Mouse (Mus musculus): ENCODE data around the gene Fhod1. TPM values are rescaled to one million over a fixed set of nuclear protein-coding genes. Genes with fewer than 3 reads are reported as not detected.

Fhod1 gene
- total RNA-seq (2021), result 1 to 10 TPM; 2.6 to 3.4 TPM
- long read RNA-seq, experiment 1, partial matches to known transcripts, result 1 of 1 reads
- long read RNA-seq, experiment 1, other reads (novel, unspliced or antisense), result 0 of 1 reads
- long read RNA-seq, experiment 2, result 0 reads

DNA sequence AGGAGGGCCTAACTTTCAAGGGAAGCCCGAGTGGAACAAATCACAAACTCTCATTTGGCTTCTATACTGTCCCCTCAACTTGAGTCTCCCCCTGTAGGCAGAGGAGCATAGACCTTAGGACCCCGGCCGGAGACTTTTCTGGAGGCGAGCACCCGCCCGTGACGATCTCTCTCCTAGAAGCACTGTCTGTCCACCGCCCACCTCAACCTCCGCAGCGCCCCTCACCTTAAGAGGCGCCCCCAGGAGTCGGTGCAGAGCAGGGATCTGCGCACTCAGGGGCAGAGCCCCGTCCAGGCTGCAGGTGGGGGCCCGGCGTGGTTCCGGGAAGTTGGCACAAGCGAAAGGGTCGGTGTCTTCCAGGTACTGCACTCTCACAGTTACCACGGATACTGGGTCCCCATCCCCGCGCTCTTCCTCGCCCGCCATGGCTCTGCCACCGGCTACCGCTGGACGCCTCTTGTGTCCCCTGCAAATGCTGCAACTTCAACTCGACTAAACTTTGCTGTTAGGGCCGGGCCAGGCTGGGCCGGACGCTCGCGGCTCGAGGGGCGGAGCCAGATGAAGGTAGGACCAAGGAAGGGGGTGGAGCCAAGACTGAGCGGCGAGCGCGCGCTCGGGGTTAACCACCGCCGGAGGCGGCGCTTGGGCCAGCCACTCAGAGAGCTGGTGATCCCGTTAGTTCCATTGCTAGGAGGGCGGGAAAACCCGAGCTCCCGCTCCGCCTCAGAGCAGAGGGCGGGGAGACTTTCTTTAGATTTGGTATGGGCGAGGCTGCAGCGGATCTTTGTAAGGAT is at the start of gene Fhod1:
Gene Fhod1, minus strand, starts transcription at position 526 of the 794 bp plus-strand sequence.
- peak; percentile 67 to 86 for DNase-seq (ENCODE audit: low spot score in 2 of 2)

DNA sequence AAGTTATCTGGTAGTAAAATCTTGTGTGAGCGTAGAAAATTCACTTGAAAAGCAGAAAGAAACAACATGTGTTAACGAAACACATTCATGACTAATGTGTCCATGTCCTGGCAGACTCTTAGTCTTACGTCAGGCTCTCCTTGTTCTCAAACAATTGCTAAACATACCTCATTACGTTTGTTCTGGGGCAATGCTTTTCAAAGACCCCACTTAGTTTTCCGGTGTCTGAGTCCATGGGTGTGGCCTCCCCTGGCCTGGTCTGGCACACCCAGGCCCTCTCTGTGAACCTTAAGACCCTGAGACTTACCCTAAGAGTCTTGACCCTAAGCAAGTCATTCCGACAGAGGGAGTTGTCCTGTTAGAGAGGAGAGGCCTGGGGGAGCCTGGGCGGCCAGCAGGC is 46.2 kb upstream of the Fhod1 start:
- no peak for DNase-seq (ENCODE audit: low spot score in 2 of 2)

DNA sequence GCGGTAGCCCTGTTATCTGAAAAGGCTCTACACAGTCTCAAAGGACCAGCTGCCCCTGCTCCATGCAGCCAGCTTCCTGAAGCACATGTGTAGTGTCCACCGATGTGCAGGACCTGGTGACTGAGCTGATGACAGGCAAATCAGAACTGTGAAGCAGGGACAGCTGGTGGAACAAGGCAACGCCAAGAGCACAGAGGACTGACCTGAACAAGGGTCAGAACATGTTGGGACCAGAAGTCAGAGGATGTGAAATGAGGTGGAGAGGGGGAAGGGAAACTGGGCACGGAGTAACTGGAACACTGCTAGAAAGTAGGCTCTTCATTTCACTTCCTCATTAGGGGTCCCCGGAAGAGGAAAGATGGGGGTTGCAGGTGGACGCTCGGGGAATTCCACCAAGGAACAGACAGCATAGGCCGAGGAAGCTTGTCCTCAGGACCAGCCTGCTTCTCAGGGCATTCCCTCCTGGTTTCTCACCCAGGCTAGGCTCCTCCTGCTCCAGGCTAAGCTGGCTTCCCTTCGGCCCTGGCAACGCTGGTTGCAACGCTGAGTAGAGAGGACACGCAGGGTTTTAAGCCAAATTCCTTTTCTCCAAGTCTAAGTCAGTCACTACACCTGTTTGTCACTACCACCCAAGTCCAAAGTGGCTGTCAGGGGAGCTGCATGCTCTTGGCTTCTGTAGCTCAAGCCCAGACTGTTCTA is 45.5 kb upstream of the Fhod1 start:
- no peak for DNase-seq (ENCODE audit: low spot score in 2 of 2)

DNA sequence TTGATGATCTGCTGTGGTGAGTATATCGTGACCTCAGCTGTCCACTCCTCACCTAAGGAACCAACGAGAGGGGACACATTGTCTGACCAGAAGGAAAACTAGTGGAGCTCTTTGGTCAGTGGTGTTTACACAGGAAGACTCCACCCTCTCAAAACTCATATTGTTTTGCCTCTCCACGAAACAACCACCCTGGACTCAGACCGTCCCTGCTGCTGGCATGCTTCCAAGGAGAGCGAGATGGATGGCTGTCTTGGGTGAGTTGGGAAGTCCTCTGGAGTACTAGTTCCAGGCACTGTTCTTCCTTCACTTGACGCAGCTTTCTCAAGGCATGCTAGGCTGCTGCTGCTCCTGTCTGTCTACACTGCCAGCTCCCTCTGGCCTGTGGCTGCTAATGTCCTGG is 41.3 kb upstream of the Fhod1 start:
- no peak for DNase-seq (ENCODE audit: low spot score in 2 of 2)

DNA sequence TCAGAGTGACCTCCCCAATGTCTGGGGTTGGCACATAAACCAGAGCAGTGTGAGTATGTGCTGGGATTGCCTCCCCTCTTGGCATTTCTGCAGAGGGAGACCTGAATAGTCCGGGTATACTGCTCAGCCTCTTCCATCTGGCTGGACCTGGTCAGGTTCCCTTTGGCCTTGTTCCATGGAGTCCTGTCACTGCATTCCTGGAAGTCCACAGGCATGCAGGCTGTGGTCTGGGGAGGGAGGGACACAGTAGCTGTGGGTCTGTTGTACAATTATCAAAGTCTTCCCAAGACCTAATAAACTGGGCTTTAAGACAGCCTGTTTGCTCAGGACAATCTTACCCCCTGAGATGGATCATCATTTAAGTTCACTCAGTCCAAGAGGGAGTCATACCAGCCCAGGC is 39.4 kb upstream of the Fhod1 start:
- no peak for DNase-seq (ENCODE audit: low spot score in 2 of 2)

DNA sequence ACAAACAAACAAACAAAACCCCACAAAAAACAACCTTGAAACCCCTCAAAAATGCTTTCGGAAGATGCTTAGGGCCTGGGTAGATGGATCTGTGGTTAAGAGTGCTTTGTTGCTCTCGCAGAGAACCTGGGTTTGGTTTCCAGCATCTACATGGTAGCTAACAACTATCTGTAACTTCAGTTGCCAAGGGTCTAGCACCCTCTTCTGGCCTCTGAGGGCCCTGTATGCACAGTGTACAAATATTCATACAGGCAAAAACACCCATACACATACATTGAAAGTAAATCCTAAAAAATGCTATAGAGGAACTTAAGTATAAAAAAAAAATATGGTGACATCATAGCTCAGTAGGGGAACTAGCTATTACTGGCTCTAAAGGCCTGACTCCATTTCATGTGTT is 36.3 kb upstream of the Fhod1 start:
- DNase-seq (ENCODE audit: low spot score in 2 of 2), result no peak

DNA sequence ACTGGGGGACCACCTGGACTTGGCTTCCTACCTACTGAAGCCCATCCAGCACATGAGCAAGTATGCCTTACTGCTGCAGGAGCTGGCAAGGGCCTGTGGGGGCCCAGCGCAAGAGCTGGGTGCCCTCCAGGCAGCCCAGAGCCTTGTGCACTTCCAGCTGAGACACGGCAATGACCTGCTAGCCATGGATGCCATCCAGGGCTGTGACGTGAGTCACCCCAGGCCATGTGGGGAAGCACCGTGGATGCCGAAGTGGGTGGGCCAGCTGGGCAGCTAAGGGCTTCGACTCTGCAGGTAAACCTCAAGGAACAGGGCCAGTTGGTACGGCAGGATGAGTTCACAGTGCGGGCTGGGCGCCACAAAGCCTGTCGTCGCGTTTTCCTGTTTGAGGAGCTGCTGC is 32.6 kb upstream of the Fhod1 start:
- DNase-seq (ENCODE audit: low spot score in 2 of 2), result no peak

DNA sequence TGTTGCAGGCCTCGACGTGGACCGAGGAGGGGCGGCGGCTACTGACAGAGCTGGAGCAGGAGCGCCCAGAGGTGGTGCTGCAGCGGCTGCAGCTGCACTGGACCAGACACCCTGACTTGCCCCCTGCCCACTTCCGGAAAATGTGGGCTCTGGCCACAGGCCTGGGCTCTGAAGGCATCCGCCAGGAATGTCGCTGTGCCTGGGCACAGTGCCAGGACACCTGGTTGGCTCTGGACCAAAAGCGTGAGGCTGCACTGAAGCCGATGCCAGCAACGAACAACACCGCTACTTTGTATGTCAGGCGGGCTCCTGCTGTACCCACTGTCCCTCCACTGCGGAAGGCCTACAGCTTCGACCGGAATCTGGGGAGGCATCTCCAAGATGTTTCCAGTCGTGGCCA is 30.9 kb upstream of the Fhod1 start:
- DNase-seq (ENCODE audit: low spot score in 2 of 2), result peak; percentile 25 to 40

DNA sequence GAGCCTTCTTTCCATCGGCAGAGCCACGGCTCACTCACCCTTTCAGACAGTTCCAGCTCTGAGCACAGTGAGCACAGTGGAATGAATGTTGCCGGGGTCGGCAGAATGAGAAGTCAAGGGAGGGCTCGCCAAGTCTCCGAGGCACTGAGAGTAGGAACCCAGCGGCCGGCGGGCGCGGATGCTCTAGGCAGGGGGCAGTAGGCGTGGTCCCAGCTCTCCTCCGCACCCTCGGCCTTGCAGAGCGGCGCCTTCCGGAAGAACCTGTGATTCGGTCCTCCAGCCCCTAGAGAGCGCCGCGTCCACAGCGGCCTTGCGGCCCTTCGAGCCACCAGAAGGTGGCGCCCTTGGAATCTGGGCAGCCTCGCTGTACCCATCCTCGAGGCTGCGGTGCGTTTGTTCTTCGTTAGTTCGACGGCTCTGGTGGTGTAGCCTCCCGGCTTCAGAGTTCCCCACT is 26.8 kb upstream of the Fhod1 start:
- DNase-seq (ENCODE audit: low spot score in 2 of 2), result no peak

DNA sequence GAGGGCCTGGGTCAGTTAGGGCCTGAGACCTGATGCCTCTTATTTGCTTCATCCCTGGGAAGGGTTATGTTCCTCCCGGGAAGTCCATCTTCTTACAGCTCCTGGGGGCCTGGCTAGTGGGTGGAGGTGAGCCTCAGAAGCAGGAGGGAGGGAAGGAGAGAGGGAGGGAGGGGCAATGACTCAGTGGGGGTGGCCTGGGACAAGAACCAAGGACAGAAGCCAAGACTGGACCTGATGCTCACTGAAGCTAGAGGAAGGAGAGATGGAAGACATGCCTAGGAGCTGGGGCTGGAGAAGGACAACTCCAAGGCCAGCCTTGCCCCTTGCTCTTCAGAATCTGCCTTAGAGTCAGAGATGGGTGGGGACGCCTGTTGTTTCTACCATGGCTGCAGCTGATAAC is 25.3 kb upstream of the Fhod1 start, which contains the start of gene Plekhg4:
Gene Plekhg4, plus strand, starts transcription at position 243 of the 400 bp plus-strand sequence.
- no peak for DNase-seq (ENCODE audit: low spot score in 2 of 2)

DNA sequence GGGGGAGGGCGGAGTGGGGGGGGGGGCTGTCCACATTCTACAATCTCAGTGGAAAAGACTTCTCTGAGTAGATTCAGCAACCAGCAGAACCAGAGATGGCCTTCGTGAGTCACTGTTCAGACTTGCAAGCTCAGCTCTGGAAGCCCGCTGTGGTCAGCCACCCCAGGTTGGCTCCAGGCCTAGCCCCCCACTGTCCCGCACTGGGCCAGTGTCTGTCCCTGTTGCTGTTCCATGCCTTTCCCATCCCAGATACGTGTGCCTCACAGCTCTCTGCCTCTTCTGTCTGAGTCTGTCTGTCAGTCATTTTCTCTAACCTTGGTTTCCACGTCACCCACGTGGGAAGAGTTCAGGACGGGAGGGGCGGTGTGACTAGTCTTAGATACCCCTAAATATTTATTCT is 24.7 kb upstream of the Fhod1 start:
- no peak for DNase-seq (ENCODE audit: low spot score in 2 of 2)

DNA sequence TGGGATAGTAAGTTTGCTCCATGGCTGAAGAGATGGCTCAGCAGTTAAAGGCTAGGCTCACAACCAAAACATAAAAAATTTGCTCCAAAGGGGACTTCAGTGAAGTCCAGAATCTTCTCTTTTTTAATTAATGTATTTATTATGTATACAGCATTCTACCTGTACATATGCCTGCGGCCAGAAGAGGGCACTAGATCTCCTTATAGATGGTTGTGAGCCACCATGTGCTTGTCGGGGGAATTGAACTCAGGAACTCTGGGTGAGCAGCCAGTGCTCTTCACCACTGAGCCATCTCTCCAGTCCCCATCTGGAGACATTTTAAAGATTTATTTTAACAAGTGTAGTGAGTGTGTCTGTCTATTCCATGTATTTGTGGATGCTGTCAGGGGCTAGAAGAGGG is 19.4 kb upstream of the Fhod1 start:
- DNase-seq (ENCODE audit: low spot score in 2 of 2), result no peak

DNA sequence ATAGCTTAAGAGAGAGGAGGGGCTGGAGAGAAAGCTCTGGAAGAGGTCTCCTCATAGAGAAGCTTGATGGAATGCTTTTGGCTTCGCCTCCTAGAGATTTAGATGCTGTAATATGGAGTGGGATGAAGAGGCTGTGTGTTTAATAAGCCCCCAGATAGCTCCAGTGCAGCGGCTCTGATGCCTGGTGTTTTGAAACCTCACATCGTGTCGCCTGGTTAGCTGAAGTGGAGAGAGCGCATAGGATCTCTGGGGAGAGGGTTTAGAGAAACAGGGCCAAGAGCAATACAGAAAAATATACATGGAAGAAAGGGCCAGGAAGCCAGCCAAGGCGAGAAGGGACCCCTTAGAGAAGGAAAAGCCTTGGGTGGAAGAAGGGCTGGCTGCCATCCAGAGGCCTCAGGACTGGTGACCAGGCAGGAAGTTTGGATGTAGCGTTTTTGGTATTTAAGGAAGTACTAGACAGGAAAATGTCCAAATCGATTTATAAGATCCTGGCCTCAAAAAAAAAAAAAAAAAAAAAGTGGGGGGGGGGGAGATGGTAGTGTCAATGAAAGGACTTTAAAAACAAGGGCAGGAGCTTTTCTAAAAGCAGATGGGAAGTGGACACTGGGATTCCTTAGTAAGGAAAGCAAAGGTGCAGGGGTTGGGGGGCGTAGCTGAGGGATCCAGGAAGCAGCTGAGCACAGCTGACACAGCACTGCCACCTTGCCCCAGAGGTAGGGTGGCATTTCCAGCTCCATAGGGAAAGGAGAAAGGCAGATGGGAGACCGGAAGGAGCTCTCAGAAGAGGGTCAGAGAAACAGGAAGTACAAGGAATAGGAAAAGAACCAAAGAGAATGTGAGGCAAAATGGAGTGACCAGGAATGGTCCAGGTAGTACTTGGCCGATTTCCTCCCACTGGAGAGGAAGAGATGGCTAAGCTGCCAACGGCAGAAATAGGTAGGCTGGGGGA is 14.3 kb upstream of the Fhod1 start:
- DNase-seq (ENCODE audit: low spot score in 2 of 2), result no peak

DNA sequence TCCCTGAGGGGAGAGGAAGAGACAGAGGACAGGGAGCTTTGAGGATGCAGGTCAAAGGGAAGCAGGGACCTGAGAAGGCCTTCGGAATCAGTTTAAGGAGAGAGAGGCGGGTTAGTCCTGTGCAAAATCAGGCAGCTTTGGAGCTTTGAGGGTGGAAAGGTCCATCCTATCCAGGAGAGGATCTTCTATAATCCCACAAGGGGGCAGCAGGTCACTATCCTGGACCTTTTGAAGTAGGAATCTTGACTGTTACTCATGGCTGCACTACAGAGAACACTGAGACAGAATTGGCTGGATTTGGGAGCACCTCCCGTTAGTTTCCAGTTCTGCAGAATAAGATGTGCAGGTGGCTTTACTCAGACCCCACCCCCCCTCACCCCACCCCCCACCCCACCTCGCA is 11.9 kb upstream of the Fhod1 start:
- no peak for DNase-seq (ENCODE audit: low spot score in 2 of 2)

DNA sequence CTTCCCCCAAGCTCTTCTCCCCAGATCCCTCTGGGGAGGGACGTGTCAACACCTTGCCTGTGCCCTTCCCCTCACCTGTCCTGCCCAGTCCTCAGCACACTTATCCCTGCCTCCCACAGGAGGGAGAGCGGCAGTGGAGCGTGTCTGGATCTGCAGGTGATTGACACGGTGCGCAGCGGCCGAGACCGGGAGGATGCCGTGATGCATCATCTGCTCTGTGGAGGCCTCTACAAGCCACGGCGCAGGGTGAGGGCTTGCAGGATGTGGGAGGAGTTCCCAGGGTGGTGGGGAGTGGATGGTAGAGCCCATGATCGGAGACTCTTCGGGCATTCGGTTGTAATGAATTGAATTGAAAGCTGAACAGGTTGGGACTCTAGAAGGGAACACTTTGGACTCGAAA is 11.5 kb upstream of the Fhod1 start:
- DNase-seq (ENCODE audit: low spot score in 2 of 2), result no peak

DNA sequence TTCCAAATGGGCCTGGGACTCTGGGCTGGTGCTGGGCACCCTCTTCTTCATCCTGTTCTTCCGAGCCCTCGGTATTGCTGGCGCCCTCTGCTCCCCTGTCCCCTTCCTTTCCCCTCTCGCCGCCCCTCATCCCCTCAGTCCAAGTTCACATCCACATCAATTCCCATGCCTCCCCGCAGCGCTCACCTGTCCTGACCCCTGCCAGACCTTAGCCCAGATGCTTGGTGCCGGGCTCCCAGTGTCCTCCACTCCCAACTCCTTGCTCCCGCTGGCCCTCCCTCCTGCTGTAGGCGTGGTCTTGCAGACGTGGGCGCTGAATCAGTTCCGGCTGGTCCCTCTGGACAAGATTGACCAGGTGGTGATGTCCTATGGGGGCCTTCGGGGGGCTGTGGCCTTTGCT is 8.9 kb upstream of the Fhod1 start:
- no peak for DNase-seq (ENCODE audit: low spot score in 2 of 2)

DNA sequence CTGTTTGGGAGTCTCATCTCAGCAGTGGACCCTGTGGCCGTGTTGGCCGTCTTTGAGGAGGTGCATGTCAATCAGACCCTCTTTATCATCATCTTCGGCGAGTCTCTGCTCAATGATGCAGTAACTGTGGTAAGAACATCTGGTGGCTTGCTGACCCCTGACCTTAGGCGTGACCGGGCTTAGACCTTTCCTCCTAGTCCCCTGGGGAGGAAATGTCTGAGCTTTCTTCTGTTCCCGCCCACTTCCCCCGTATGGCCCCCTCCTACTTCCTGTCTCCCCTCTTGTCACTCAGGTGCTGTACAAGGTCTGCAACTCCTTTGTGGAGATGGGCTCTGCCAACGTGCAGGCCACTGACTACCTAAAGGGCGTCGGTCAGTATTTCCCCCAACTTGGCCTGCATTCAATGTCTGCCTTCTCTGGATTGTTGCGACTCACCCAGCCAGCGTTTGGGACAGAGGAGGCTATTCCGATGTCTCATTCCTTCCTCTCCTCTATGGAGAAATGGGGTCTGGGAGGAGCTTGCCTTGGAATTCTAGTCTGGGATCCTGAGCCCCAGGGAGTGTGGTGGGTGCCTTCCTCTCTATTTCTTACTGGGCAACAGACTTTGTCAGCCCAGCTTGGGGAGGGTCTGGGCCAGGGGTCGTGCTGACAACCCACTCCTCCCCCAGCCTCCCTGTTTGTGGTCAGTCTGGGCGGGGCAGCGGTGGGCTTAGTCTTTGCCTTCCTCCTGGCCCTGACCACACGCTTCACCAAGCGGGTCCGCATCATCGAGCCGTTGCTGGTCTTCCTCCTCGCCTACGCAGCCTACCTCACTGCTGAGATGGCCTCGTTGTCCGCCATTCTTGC is 7.6 kb upstream of the Fhod1 start:
- no peak for DNase-seq (ENCODE audit: low spot score in 2 of 2)

DNA sequence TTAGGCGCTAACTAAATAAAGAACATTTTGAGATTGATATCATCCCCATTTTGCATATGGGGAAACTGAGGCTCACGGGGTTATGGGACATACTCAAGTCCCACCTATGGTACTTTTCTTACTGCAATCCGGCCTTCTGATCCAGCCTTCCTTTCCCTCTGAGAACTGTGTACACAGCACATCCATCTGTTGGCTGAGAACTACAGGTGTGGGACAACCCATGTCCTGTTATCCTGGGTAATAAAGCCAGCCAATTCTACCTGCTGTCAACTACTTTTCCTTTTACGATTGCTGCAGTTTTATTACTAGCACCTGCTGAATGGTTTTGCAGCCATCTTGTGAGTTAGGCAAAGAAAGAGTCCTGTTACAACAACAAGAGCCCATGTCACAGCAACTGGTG is 6.8 kb upstream of the Fhod1 start:
- DNase-seq (ENCODE audit: low spot score in 2 of 2), result no peak

DNA sequence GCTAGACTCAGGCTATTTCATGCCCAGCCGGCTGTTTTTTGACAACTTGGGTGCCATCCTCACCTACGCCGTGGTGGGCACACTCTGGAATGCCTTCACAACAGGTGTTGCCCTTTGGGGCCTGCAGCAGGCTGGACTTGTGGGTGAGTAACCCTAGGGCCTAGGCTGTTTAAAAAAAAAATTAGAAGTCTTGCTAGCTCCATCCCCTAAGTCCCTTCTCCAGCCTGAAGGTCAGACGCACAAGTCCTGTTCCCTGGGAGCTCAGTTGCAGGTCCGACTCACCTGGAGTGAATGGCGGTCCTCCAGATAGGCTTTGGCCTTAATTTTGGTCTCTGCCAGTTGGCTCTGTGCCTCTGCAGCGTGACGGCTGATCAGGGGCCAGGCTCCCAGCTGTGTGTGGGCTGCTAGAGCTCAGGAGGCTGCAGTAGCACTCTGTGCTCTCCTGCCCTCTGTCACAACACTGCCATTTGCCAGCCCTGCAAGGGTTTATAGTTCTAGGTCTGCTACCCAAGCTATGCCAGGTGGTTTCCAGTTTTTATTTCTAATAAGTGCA is 5.9 kb upstream of the Fhod1 start:
- DNase-seq (ENCODE audit: low spot score in 2 of 2), result no peak

DNA sequence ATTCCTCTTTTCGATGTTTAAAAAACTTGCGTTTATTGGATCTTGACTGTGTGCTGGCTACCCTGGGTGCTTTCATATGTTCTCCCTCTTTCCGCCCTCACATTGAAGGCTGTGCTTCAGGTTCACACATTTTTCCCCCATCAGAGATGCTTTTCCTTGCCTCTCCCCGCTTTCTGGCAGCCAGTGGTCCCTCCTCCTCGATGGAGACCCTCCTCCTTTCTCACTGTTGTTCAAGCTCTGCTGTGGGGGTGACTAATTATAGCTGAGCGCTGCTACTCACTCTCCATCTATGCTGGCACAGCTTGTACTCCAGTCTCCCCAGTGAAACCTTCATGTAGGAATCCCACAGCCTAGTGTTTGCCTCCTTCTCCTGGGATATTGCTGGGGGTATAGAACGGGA is 2.4 kb upstream of the Fhod1 start:
- DNase-seq (ENCODE audit: low spot score in 2 of 2), result no peak
